ENCODE assay signal across 10 mouse cellular contexts in the genomic region with DNA sequence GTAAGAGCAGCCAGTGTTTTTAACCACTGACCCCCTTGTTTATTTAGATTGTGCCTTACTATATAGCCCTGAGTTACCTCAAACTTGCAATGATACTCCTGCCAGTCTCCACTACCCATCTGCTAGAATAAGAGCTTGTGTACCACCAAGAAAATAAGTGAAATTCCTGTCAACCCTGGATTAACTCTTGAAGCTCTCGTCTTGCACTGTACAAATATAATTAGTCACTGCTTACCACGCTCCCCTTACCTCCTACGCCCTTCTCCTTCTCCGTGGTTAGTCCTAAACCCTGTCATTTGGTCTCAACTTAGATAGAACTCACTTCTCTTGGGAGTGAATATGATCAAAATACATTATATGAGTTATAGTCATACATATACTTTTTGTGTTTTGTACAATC. TPM values are rescaled to one million over a fixed set of nuclear protein-coding genes. Genes with fewer than 3 reads are reported as not detected.
A peak's percentile ranks its signal among the peaks of the same experiment; 100 is the strongest.
DNase-seq lines count a peak whose midpoint lies in the region; ATAC-seq and TF ChIP-seq lines count a peak whose summit lies in the region.
"Had no signal": no experiment of that assay in that cellular context is flagged by ENCODE, and none has a peak within 500 bp of the region (broad histone marks: within the 10 kb centered on the region; RNA-seq: fewer than 3 reads in every experiment).

No protein-coding gene starts in this region.

- H3K4me2 ChIP-seq in lung, postnatal 0 days (replicated peaks; ENCODE audit: low read depth, low read length): peak overlapping the region; percentile 54
- H3K4me2 ChIP-seq in forebrain, embryonic 14.5 days (ENCODE audit: low read length): peak overlapping the region; percentile 90

- peak; percentile 64 for TF ChIP-seq EP300 in lung, postnatal 0 days (IDR thresholded peaks at IDR 0.05)

- H3K9ac ChIP-seq in lung, postnatal 0 days (replicated peaks; ENCODE audit: low read depth): no peak overlapping the region
- H3K9ac ChIP-seq in forebrain, embryonic 14.5 days (ENCODE audit: low read length): no peak overlapping the region
- H3K9ac ChIP-seq: liver, embryonic 15.5 days had no signal

- peaks cover 13% of the 10 kb centered on the region; the same call in 1 of the 2 replicates for H3K4me1 ChIP-seq in lung, postnatal 0 days (ENCODE audit: insufficient read depth, low read depth, low read length)
- peaks cover 23% of the 10 kb centered on the region for H3K4me1 ChIP-seq in forebrain, embryonic 14.5 days (ENCODE audit: control insufficient read depth, insufficient read depth, low read length)
- peaks cover 27% of the 10 kb centered on the region for H3K4me1 ChIP-seq in midbrain, embryonic 10.5 days

- intact Hi-C loops in left cerebral cortex, postnatal 36 days (cut with DNase I): no loop called here

- ATAC-seq in lung, postnatal 0 days: no peak
- ATAC-seq in forebrain, embryonic 14.5 days: no peak
- ATAC-seq: activated CD4-positive, CD25-positive, alpha-beta regulatory T cell, adult 4 months had no signal

- peak overlapping the region; percentile 47 for H3K27ac ChIP-seq in lung, postnatal 0 days (ENCODE audit: low read length)
- H3K27ac ChIP-seq in forebrain, embryonic 14.5 days (ENCODE audit: low read depth, low read length): no peak overlapping the region
- no peak overlapping the region for H3K27ac ChIP-seq in midbrain, embryonic 10.5 days (replicated peaks)
- H3K27ac ChIP-seq: liver, embryonic 15.5 days had no signal

- H3K36me3 ChIP-seq in lung, postnatal 0 days (ENCODE audit: insufficient read depth, low read length): 0 out of 2 replicates have a peak, but pooled peaks cover 5% of the 10 kb centered on the region
- peaks cover 30% of the 10 kb centered on the region for H3K36me3 ChIP-seq in forebrain, embryonic 14.5 days (ENCODE audit: control insufficient read depth, insufficient read depth, low read length)
- peaks cover 59% of the 10 kb centered on the region for H3K36me3 ChIP-seq in midbrain, embryonic 10.5 days

- no peaks in the 10 kb centered on the region for H3K27me3 ChIP-seq in lung, postnatal 0 days (replicated peaks; ENCODE audit: insufficient read depth, low read length)
- no peaks in the 10 kb centered on the region for H3K27me3 ChIP-seq in forebrain, embryonic 14.5 days (replicated peaks; ENCODE audit: control insufficient read depth, insufficient read depth, low read length)
- H3K27me3 ChIP-seq in midbrain, embryonic 10.5 days (ENCODE audit: low read depth, poor library complexity, severe bottlenecking): no peaks in the 10 kb centered on the region
- H3K27me3 ChIP-seq: liver, embryonic 15.5 days had no signal

- 65% methylated on average over 4 of the region's 4 CpGs for WGBS in lung, postnatal 0 days
- 93% methylated on average over 4 of the region's 4 CpGs for WGBS in forebrain, embryonic 14.5 days
- WGBS in midbrain, embryonic 10.5 days: 92% methylated on average over 4 of the region's 4 CpGs

- no peaks in the 10 kb centered on the region for H3K9me3 ChIP-seq in lung, postnatal 0 days (ENCODE audit: low read length)
- H3K9me3 ChIP-seq in forebrain, embryonic 14.5 days (replicated peaks; ENCODE audit: control insufficient read depth, low read length): no peaks in the 10 kb centered on the region
- H3K9me3 ChIP-seq in midbrain, embryonic 10.5 days (replicated peaks): no peaks in the 10 kb centered on the region
- H3K9me3 ChIP-seq: liver, embryonic 15.5 days had no signal

- TF ChIP-seq CTCF in lung, postnatal 0 days (IDR thresholded peaks at IDR 0.05): no peak

- 0 out of 2 replicates have a peak overlapping the region, but pooled peaks have one; percentile 87 for H3K4me3 ChIP-seq in lung, postnatal 0 days (ENCODE audit: low read depth, low read length)
- peak overlapping the region; percentile 89; the same call in 1 of the 2 replicates for H3K4me3 ChIP-seq in forebrain, embryonic 14.5 days (ENCODE audit: low read depth, low read length)
- peak overlapping the region; percentile 96 for H3K4me3 ChIP-seq in midbrain, embryonic 10.5 days
- H3K4me3 ChIP-seq: liver, embryonic 15.5 days had no signal

- DNase-seq in lung, postnatal 0 days (ENCODE audit: low spot score): peak; percentile 58
- DNase-seq in lung, postnatal 36 days: no peak
- DNase-seq in forebrain, embryonic 14.5 days (ENCODE audit: low spot score): no peak
- DNase-seq in midbrain, embryonic 10.5 days (ENCODE audit: low spot score): no peak
- DNase-seq in ovary, postnatal 36 days (ENCODE audit: low spot score): no peak
- no peak for DNase-seq in left cerebral cortex, postnatal 36 days (ENCODE audit: low spot score in 2 of 2)
- DNase-seq in gastrocnemius, adult 8-10 months (ENCODE audit: low spot score in 2 of 2): no peak
- DNase-seq: right cerebral cortex, postnatal 14 days had no signal

RNA-seq across cellular contexts. Expression of a gene that starts 2.5 kb away (rescaled TPM):
- 63.8 and 73.4 TPM in 2 replicates for polyA plus RNA-seq in lung, postnatal 0 days (2015; fragmentation: Nextera tagmentation; extraction: Ambion mirVana)
- 101 and 120 TPM in 2 replicates for polyA plus RNA-seq in forebrain, embryonic 14.5 days (2014; fragmentation: Nextera tagmentation; extraction: Ambion mirVana)
- polyA plus RNA-seq in midbrain, embryonic 10.5 days (2016; fragmentation: Nextera tagmentation; extraction: Ambion mirVana): 117 and 139 TPM in 2 replicates
- total RNA-seq in left cerebral cortex, postnatal 36 days (2021): 10 to 100 TPM; 39.8 to 44.1 TPM
- 10 to 100 TPM; 13.4 to 20.6 (median 18.9) TPM for total RNA-seq in gastrocnemius, adult 8-10 months (2022)

RNA-seq across cellular contexts. Expression of a gene that starts 26.2 kb away (rescaled TPM):
- polyA plus RNA-seq in lung, postnatal 0 days (2015; fragmentation: Nextera tagmentation; extraction: Ambion mirVana): 14.8 and 17.5 TPM in 2 replicates
- 40.5 and 41.6 TPM in 2 replicates for polyA plus RNA-seq in forebrain, embryonic 14.5 days (2014; fragmentation: Nextera tagmentation; extraction: Ambion mirVana)
- polyA plus RNA-seq in midbrain, embryonic 10.5 days (2016; fragmentation: Nextera tagmentation; extraction: Ambion mirVana): 27.3 and 31.3 TPM in 2 replicates
- total RNA-seq in left cerebral cortex, postnatal 36 days (2021): 10 to 100 TPM; 26.3 to 29.5 TPM
- 1 to 10 TPM; 7.3 to 9.6 (median 8.2) TPM for total RNA-seq in gastrocnemius, adult 8-10 months (2022)

RNA-seq across cellular contexts. Expression of a gene that starts 58.7 kb away (rescaled TPM):
- 6.8 and 9.5 TPM in 2 replicates for polyA plus RNA-seq in lung, postnatal 0 days (2015; fragmentation: Nextera tagmentation; extraction: Ambion mirVana)
- 26.5 and 32.4 TPM in 2 replicates for polyA plus RNA-seq in forebrain, embryonic 14.5 days (2014; fragmentation: Nextera tagmentation; extraction: Ambion mirVana)
- 20.5 and 23.3 TPM in 2 replicates for polyA plus RNA-seq in midbrain, embryonic 10.5 days (2016; fragmentation: Nextera tagmentation; extraction: Ambion mirVana)
- 10 to 100 TPM; 25.1 to 26.0 TPM for total RNA-seq in left cerebral cortex, postnatal 36 days (2021)
- total RNA-seq in gastrocnemius, adult 8-10 months (2022): 1 to 10 TPM; 5.8 to 10.0 (median 8.8) TPM
